Mouse (Mus musculus) NIH3T3 (cell line): ENCODE data around the gene Plekha1.

Experiments used
- DNase-seq: peaks from one replicate; pipeline ENCODE4 v3.0.0-alpha.2; 2012; ENCODE audit warnings: low read depth

The Plekha1 gene

GRCm38 (mm10) chr7:130859926-130860325 is 5.6 kb upstream of the Plekha1 start:
- DNase-seq, result no peak

- peak; percentile 64 for DNase-seq
Observed at GRCm38 (mm10) chr7:130860721-130861142, 4.8 kb upstream of the Plekha1 start.

- DNase-seq, result peak; percentile 34
Observed at GRCm38 (mm10) chr7:130862501-130862900, 3.1 kb upstream of the Plekha1 start.

GRCm38 (mm10) chr7:130864711-130865110 is 845 bp upstream of the Plekha1 start:
- no peak for DNase-seq

- DNase-seq, result peak; percentile 47
Observed at GRCm38 (mm10) chr7:130866640-130867039, 1.1 kb downstream of the Plekha1 start.

- peak; percentile 16 for DNase-seq
Observed at GRCm38 (mm10) chr7:130867256-130867655, 1.7 kb downstream of the Plekha1 start.

GRCm38 (mm10) chr7:130884161-130884560 is 18.6 kb downstream of the Plekha1 start:
- no peak for DNase-seq

GRCm38 (mm10) chr7:130886246-130886645 is 20.7 kb downstream of the Plekha1 start:
- no peak for DNase-seq

- no peak for DNase-seq
Observed at GRCm38 (mm10) chr7:130887946-130888345, 22.4 kb downstream of the Plekha1 start.

- DNase-seq, result no peak
Observed at GRCm38 (mm10) chr7:130890871-130891270, 25.3 kb downstream of the Plekha1 start.

DNA sequence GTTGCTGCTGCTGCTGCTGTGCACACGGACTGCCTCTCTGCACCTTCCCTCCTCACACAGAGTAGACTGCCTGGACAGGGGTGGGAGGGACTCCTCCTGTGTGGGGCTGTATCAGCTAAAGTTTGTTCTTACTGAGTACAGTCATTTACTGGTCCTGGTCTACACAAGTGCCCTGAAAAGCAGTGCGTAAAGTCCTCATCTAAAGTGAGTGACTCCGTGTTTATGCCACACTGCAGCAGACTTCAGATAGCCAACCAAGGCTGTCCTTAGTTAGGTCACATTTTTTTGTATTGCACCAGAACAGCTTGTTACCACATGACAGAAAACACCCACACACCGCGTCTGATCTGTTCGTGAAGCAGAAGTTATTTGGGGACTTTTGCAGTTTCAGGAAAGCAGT is 27.4 kb downstream of the Plekha1 start:
- no peak for DNase-seq

DNA sequence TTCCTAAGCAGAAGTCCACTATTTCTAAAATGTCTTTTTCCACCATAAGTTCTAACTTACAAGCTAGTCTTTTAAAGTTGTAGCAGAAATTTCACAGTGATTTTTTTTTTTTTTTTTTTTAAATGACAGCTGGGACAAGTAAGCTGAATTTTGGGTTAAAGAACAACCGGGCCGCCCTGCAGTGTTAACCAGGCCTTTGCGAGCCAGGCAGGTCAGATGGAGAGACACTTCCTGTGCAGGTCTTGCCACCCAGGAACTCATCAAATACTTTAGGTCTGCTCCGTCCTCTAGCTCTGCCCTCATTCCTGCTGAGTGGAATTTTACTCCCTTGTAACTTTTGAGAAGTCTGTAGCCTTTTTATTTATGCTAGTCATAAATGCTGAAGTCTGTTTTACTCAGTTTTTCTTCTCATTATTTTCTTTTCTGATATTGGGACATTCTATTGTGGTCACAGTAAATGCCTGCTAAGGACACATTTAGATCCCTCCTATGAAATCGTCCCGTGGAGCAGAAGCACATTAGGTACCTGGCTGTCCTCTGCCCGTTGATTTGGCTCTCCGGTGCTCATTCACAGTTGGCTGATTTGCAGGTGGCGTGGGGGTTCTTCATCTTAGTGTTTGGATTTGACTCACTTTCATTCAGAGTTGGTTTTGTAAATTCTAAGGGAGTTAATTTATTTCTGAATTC is 29.5 kb downstream of the Plekha1 start:
- no peak for DNase-seq

- no peak for DNase-seq
Observed at GRCm38 (mm10) chr7:130895618-130895945, 30.0 kb downstream of the Plekha1 start.

DNA sequence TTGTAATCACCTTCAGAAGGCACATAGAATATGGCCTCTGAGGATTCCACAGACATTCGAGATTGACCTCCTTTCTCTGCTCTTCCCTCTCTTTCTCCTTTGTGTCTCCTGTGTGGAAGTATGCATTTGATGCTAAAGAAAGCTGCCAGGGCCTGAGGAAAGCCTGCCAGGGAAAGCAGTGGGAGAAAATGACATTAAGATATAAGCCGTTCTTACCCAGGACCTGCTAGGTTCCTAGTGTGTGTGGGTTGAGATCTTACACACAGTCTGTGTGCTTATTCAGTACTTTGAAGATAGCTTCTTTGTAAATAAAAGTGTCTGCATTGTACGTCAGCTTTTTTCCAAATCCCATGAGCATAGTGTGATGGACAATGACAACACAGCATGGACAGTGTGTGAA is 30.5 kb downstream of the Plekha1 start:
- DNase-seq, result no peak

DNA sequence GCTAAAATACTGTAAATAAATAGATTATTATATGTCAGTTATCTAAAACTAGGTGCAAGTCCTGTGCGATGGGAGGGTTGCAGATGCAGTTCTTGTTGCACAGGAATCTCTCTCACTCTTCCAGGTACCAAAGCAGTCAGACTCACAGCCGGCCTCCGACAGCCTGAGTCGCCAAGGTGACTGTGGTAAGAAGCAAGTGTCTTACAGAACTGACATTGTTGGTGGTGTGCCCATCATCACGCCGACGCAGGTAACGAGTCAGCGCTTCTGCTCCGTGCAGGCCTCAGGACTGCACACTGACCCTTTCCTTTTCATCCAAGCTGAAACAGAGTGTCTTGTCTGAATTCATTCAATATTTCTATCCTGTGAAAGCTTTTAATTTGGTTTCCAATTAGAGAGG is 31.6 kb downstream of the Plekha1 start:
- DNase-seq, result no peak

GRCm38 (mm10) chr7:130898373-130898772 is 32.8 kb downstream of the Plekha1 start:
- DNase-seq, result peak; percentile 46

DNA sequence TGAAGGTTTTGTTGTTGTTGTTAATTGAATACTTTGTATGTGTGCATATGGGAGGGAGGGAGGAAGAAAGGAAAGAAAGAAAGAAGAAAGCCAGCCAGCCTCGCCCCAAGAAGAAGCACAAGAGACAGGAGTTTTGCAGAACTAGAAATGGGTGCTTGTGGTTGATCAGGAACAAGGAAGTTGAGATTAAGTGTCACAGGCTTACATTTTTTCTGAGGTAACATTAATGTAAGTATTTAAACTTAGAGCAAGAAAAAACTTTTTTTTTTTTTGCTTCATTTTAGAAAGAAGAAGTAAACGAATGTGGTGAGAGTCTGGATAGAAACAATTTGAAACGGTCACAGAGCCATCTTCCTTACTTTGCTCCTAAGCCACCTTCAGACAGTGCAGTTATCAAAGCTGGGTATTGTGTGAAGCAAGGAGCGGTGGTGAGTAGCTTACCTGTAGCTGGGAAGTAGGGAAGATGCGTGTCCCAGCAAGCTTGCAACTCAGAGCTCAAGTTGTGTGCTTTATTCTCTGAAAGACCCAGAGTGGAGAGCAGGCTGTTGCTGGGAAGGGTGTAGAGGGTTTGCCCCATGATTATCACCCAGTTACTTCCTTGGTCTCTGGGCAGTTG is 34.8 kb downstream of the Plekha1 start:
- DNase-seq, result no peak

DNA sequence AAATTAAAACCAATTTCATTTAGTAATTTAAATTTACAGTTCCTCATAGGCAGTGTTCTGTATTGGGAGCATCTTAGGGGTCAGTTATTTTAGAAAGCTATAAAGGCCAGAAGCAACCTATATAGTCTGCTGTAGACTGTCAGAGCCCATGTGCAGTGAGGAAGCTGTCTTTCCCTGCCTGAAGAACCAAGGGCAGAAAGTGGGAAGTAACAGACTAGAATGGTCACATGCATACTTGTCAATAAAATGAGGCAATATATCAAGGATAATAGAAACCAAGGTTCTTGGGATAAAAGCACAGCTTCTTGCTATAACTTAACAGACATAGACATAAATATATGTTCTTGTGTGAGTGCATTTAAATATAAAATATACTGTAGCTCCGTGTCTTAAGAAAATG is 37.4 kb downstream of the Plekha1 start:
- DNase-seq, result no peak

DNA sequence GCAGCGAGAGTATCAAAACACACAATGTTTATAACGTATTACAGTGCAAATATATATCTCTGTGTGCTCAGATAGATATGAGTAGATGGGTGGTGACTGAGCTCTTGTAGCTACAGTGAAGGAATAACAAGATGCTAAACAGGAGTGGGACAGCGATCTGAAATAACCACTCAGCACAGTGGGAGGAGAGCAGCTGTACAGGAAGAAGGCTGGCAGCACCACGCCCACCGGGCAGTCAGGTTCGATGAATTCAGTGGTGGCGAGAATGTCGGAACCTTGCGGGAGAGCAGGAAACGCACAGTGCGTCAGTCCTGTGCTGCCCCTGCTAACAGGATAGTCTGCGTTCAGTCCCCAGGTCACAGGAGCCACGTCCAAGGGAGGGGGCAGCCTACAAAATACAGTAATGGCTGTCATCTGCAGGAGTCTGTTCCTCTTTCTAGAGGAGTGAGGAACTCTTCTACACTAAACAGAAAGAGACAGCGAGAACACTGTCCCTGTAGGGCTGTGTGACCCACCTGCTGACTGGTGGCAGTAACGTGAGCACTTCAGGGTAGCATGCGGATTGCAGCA is 38.0 kb downstream of the Plekha1 start:
- DNase-seq, result no peak

- peak; percentile 27 for DNase-seq
Observed at GRCm38 (mm10) chr7:130904571-130905365, 39.2 kb downstream of the Plekha1 start.

GRCm38 (mm10) chr7:130910841-130911240 is 45.3 kb downstream of the Plekha1 start:
- no peak for DNase-seq

DNA sequence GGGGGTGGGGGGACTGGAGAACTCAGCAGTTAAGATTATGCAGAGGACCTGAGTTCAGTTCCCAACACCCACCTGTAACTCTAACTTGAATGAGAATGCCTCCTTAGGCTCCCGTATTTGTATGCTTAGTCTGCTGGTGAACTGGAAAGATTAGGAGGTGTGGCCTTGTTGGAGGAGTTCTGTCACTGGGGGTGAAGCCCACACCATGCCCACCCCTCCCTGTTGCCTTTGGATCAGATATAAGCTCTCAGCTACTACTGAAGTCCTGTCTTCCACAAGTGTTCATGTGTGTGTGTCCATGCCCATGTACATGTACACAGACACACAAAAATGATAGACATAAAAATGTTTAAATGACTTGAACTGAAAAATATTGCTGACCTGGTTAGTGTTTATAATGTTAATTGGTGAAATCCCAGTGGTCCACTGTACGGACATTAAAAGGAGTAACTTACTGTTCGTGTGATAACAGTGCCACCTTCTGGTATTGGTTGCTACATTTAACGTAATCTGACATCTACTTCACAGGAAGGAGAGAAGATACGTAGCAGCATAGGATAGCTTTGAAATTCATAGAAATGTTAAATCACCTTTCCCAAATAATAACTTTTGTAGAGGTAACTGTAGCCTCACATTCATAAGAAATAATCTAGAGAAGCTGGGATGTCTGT is 49.3 kb downstream of the Plekha1 start:
- peak; percentile 71 for DNase-seq
